Mouse (Mus musculus) subcutaneous adipose tissue, adult 2 months (tissue): Measurements from ENCODE around the gene Papss2. TPM values are rescaled to one million over a fixed set of nuclear protein-coding genes. Genes with fewer than 3 reads are reported as not detected.

Experiments
- polyA plus RNA-seq: library from polyadenylated mRNA; depleted of rRNA; stranded (reverse); fragments of >200 nt; gene quantifications from 2 replicates; pipeline ENCODE4 v1.2.3, GENCODE M21; 2012; ENCODE audit warnings: low replicate concordance; rRNA removed

The Papss2 gene
- polyA plus RNA-seq: 5.9 and 23.9 TPM in 2 replicates

DNA sequence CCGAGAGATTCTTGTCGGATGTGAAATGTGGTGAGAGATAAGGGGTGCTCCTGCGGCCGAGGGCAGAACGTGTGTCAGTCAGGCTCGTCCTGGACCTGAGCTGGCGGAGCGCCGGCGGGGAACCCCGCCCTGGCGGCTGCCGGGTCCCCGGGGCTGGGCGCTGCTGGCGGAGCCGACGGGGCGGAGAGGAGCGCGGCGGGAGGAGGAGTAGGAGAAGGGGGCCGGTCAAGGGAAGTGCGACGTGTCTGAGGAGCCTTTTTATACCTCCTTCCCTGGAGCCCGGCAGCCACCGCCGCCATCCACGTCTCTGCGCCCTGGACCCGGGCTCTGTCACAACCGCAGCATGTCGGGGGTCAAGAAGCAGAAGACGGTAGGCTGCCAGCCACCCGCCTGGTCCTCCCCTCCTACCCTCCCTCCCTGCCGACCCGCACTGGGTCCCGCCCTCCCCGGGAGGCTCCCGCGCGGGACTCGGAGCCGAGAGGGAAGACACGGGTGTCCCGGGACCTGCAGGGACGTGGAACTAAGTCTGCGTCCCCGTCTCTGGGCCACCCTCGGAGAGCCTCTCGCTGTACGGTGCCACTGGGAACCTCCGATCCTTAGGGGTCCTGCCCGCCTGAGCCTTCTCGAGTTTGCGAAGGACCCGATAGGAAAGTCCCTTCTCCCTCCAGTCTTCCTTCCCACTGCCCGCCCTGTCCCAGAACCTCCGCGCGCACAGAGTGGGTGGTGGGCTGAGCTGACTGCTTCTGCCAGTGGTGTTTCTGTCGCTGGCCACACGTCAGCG is at the start of gene Papss2:
Gene Papss2, plus strand, starts transcription at position 285 of the 781 bp plus-strand sequence.

Other genes with a start within 250 kb of the Papss2 start
- gene Sgms1, start 206.1 kb upstream of the Papss2 start, polyA plus RNA-seq: 30.0 and 46.5 TPM in 2 replicates
- 15.2 and 22.2 TPM in 2 replicates for gene Rpl9-ps6, start 129.2 kb upstream of the Papss2 start, polyA plus RNA-seq
- gene Minpp1, start 110.0 kb upstream of the Papss2 start, polyA plus RNA-seq: 22.9 and 37.3 TPM in 2 replicates
- gene Atad1, start 144.0 kb downstream of the Papss2 start, polyA plus RNA-seq: 16.8 and 17.9 TPM in 2 replicates
- gene Pten, start 161.7 kb downstream of the Papss2 start, polyA plus RNA-seq: 20.2 and 23.2 TPM in 2 replicates